Mouse (Mus musculus) erythroblast, embryonic 14.5 days (primary cell): ENCODE results near the gene Oxa1l.

Experiments used
- GATA1 ChIP-seq: IDR thresholded peaks from 2 replicates; pipeline ENCODE4 v1.6.1; 2012; ENCODE audit warnings: low read length, inconsistent platforms, mixed read lengths
- TAL1 ChIP-seq: IDR thresholded peaks from 3 replicates; pipeline ENCODE4 v1.6.1; 2012; ENCODE audit warnings: low read length, inconsistent platforms, mixed read lengths

GRCm38 (mm10) chr14:54416830-54417229, 56.2 kb downstream of the Oxa1l start:
- TF ChIP-seq GATA1 (no peak), TAL1 (no peak)
